Mouse (Mus musculus): ENCODE data around the gene Acaca.

Gene Acaca

DNA sequence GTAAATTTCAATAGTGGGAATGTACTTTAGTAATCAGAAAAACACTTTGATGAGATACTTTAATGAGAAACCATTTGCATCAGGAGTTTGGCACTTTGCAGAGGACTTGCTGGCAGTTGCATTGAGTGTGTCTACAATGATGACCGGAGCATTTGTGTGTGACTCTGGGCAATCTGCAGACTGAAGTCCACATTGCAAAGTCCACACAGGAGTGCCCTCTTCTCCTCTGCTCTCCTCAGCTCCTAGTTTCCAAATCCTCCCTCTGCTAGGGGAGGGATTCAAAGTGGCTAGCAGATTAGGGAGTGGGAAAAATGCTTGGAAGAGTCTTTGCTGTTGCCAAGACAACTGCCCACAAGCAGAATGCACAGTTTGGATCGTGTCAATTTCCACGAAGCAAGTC, 16.6 kb downstream of the Acaca start:
- DNase-seq (ENCODE audit: low spot score in 2 of 2), result no peak

GRCm38 (mm10) chr11:84150884-84151283, 21.4 kb downstream of the Acaca start:
- DNase-seq (ENCODE audit: low spot score in 2 of 2), result no peak

DNA sequence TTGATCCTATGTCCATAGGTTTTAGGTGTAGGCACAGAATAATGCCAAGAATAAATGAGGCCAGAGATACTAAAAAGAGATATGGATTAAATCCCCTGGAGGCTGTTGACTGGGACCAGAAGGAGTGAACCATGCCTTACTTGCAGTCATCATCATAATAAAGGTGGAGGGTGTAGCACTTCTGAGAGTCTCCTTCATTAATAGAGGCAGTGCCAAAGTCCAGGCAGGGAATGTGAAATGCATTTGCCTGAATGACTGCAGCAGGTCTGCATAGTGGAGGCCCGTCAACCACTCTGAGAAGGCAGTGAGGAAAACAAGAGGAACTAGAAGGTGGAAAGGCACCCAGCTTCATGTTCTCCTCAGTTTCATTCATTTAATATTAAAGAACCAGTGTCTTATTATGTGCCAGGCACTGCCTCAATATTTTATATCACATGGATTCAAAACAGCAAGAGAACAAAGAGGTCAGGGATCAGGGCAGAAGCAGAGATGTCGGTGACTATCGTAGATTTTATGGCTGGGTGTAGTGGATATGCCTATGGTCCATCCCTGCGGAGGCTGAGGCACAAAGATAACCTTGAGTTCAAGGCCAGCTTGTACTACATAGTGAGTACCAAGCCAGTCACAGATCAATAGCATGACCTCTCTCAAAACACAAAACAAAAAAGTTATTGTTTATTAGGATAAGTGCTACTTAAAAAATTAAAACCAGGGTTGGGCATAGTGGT, 27.2 kb downstream of the Acaca start:
- no peak for DNase-seq (ENCODE audit: low spot score in 2 of 2)

- no peak for DNase-seq (ENCODE audit: low spot score in 2 of 2)
Observed at GRCm38 (mm10) chr11:84164123-84164522, 34.7 kb downstream of the Acaca start.

- no peak for DNase-seq (ENCODE audit: low spot score in 2 of 2)
Observed at GRCm38 (mm10) chr11:84164561-84164960, 35.1 kb downstream of the Acaca start.

GRCm38 (mm10) chr11:84167046-84167526, 37.6 kb downstream of the Acaca start, which contains the start of gene Gm11437:
Gm11437 (minus strand) TSS chr11:84167476.
- no peak for DNase-seq (ENCODE audit: low spot score in 2 of 2)

DNA sequence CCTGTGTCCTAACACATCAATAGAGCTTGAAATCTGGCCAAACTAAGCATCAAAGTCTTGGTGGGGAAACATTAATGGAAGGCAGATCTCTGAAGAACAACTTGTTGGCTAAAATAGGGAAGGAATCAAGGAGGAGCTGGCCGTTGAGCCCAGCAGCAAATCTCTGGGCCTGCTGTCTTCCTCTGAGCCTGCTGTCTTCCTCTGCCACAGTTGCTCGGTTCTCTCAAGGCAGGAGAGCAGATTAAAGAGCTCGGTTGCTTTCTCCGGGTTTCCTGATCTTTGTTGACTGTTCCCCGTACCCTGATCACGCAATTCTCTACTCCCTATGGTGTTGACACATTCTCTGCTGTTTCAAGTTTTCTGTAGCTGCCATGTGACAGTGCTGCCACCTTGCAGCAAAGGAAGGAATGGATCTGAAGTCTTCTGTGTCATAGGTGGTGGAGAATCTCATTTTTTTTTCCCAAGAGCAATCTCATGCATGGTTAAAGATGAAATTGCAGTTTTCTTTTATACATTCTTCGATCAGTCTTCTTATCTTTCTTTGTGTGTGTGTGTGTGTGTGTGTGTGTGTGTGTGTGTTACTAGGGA, 39.3 kb downstream of the Acaca start:
- DNase-seq (ENCODE audit: low spot score in 2 of 2), result peak; percentile 11 to 29

DNA sequence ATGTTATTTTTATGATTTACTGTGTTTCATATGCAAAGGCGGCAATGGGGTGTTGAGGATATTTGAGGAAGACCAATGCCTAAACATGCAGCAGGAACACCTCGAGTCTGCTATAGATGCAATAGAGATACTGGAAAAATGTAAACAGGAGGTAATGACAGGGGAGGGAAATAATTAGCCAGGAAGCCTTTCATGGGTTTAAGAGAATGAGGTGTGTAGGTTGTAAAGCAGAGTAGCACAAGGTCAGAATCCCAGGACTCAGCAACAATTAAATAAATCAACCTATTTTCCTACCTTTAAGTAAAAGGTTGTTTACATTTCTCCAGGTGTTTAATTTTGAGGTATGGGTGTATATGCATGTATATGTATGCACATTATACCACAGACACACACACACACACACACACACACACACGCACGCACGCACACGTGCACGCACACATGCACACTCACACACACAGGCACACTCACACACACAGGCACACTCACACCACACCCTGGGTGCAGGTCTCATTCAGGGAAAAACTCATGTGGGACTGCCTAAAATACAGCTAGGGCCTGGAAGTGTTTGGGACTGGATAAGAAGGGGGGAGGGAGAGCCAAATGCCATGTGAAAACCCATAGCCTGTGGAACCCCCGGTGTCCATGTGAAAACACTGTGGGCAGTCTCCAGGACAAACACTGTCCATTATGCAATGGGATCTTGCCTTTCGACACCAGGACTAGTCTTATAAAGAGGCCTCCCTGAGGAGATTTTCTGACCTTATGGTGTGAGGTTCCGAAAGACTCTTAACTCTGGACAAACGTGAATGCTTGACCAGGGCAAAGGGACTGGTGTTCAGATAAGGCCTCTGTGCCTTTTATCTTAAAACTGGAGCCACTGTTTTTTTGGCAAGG, 43.3 kb downstream of the Acaca start:
- DNase-seq (ENCODE audit: low spot score in 2 of 2), result no peak

- DNase-seq (ENCODE audit: low spot score in 2 of 2), result no peak
Observed at GRCm38 (mm10) chr11:84178571-84178970, 49.1 kb downstream of the Acaca start.

DNA sequence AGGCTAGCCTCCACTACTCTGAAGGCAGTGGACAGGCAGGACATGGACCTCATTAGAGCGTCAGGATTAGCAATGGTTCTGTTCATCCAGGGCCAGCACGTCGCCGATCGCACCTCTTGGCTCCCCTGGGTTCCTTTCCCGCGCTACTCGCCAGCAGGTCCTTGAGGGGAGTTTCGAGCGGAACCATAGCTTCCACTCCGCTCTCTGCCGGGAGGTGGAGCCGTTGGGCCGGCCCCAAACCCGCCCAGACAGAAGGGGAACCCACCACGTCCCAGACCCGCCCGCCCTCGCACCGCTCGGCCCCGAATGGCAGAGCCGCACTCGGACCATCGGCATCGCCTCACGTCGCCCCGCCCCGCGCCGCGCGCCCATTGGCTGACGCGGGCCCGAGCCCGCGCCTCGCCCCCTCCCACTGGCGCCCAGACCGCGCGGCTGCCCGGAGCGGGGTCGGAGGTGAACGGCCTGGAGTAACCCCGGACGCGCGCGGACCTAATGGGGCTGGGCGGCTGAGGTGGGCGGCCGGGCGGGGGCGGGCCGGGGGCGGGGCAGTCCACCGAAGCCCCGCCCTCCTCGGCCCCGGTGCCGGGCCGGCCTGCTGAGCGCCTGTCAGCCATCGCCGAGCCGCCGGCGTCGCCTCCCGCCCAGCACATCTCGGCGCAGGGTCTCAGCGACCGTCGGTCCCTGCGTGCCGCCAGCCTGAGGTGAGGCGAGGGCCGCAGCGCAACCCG, 49.9 kb downstream of the Acaca start:
- peak; percentile 96 to 98 for DNase-seq (ENCODE audit: low spot score in 2 of 2)

DNA sequence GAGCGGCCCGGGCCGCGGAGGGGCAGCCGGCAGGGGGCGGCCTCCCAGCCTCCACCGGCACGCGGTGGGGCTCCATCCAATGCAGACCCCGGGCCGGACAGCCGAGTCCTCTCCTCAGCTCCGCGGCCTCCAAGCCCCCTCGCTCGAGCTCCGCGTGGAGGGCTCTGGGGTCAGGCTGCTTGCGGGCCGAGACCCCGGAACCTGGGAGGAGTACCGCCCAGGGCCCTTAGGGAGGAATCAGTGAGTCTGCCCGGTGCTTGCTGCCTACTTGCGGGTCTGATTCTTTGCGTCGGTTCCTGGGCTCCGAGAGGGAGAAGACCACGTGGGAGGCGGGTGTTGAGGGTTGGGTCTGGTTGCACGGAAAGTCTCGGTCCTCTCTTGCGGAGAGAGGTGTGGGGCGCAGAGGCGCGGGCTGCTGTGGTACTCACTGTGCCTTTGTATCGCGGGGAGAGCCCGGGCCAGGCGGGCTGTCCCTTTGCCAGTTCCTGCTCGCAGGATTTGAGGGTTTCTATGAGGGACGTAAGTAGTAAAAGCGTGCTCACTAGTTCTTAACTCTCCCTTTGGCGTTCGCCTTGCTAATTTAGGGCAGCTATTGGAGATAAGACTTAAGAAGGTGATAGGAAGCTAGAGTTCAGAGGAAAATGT, 50.6 kb downstream of the Acaca start:
- peak in 1 of 2 experiments; percentile 65 for DNase-seq (ENCODE audit: low spot score in 2 of 2)

DNA sequence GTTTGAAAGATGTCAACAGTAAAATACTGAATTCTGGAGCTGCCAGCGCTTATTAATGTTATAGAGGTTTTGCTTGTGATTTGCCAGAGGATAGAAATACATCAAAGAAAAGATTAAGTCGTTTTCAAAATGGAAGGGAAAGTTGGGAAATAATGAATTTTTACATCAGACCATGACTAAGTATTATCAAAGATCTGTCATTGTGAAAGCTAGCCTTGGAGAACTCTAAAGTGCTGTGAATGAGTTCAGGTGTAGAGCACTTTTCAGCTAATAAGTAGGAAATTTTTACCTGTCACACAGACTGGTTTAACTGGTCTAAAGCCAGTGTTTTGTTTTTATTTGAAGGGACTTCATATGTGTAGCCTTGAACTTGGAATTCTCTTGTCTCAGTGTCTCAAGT, 51.8 kb downstream of the Acaca start:
- DNase-seq (ENCODE audit: low spot score in 2 of 2), result no peak

DNA sequence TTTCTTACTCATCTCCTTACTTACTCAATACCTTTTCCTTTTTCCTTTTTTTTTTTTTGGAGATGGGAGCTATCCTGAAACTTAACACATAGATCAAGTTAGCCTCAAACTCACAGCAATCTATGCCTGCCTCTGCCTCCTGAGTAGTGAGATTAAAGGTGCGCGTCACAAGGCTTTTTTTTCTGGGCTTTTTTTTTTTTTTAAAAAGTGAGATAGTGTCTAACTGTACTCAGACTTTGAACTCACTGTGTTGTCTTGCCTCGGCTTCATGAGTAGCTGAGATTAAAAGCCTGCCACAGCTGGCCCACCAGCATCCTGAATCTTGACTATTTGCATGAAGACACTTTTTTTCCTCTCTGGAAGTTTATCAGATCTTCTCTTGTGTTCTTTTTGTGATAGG, 59.1 kb downstream of the Acaca start:
- DNase-seq (ENCODE audit: low spot score in 2 of 2), result no peak

DNA sequence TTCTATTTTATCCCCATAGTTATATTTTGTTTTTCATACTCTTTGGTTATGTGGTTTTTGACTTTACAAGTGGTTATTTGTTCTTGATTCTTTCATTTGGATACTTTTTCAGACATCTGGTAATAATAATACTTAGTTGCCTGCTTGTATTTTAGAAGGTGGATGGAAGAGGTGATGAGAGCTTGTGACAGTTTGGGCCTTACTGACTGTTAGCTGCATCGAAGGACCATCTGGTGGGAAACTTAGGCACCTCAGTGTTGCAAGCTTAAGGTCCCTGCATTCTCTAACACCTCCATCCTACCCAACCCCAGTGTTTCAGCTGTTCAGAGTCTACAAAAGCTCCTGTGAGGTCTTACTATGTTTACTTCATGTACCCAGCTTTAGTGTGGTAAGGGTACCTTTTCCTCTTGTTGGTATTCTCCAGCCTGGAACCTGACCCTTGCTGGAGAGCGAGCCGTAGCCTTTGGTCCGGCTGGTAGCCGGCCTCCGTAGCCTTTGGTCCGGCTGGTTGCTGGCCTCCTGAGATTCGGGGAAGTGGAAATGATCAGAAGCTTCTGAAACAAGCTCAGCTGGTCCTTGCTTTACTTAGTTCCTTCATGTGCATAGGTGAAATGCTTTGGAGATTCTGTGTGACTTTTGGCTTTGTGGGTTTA, 61.2 kb downstream of the Acaca start:
- DNase-seq (ENCODE audit: low spot score in 2 of 2), result no peak

DNA sequence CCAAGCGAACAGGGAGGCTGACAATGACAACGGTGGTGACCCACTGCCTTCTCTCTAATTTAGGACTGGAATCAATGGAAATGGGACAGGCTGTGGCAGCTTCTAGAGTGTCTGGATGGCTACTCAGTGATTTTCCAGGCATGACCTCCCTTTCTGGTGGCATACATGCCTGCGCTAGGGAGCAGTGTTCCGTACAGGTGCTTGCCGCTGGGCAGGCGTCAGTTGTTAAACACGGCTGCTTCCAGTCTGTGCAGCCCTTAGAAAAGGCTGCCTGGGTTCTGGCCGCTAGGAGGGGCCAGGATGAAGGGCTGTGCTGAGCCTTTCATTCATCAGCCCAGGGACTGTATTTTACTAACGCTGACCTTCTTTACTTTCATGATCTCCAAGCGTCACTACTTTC, 63.8 kb downstream of the Acaca start:
- DNase-seq (ENCODE audit: low spot score in 2 of 2), result no peak

DNA sequence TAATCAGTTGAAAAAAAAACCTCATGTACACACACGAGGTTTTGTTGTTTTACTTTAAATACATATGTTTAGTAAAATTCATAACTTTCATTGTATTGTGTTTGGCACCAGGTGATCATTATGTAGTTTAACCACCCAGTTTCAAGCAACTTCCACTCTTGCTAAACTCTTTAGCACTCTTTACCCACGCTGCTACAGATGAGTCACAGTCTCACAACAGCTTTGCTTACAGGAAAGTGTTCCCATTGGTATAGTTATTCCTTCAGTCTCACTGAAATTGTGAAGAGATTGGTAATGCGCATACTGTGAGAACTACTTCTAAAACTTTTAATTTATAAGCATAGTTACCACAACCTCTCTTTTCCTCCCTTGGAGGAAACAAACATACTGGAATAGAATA, 65.3 kb downstream of the Acaca start:
- no peak for DNase-seq (ENCODE audit: low spot score in 2 of 2)

DNA sequence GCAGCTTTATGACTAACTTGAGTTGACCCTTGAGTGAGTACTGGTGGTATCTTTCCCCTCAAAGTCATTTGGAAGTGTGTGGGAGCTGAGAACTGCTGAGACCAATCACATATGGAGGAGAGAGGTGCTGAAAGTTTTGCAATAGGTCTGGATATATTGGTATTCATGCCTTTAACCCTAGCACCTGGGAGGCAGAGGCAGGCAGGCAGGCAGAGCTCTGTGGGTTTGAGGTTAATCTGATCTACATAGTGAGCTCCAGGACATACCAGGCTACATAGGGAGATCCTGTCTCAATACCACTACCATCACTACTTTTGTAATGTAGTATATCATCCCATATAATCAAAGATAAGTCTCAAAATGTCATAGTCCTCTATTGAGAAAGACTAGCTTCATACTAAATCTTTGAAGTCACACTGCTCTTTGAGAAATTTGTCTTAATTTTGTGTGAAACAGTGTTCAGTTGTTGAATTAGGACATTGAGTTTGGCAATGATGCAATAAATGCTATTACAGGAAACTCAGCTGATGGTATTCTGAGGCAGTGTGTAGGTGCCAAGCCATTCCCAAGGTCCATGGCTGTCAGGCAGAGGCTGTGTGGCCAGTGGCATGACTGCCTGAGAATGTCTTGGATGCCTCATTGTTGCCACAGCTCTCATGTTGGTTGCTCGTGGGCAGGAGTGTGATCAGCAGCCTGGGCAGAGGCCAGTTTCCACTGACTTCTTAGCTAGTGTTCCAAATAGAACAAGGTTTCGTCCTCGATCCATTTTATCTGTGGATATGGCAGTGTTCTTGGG, 68.3 kb downstream of the Acaca start:
- peak; percentile 27 to 61 for DNase-seq (ENCODE audit: low spot score in 2 of 2)

- no peak for DNase-seq (ENCODE audit: low spot score in 2 of 2)
Observed at GRCm38 (mm10) chr11:84205776-84206175, 76.3 kb downstream of the Acaca start.

DNA sequence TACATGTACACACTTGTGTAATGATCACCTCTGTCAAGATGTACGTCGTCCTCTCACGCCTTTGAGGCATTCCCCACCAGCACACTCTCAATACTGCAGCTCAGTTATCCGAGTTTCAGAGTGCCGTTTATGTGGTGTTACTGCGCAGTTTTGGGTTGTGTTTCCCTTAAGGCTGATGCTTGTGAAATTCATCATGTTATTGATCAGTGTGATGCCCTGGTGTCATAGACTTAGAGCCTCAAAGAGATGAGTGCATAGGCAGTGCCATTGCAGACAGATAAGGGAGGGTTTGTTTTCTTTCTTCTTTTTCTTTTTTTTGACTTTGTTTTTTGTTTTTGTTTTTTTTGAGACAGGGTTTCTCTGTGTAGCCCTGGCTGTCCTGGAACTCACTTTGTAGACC, 81.4 kb downstream of the Acaca start:
- DNase-seq (ENCODE audit: low spot score in 2 of 2), result no peak

- no peak for DNase-seq (ENCODE audit: low spot score in 2 of 2)
Observed at GRCm38 (mm10) chr11:84218951-84219350, 89.5 kb downstream of the Acaca start.

Data from heart, adult 9 months (tissue).